Mouse (Mus musculus) layer of hippocampus, postnatal 25 days (tissue): ENCODE data around the gene B3galnt1. TPM values are rescaled to one million over a fixed set of nuclear protein-coding genes. Genes with fewer than 3 reads are reported as not detected.
A peak's percentile ranks its signal among the peaks of the same experiment; 100 is the strongest.

ENCODE experiments used
- DNase-seq, 2 experiments: peaks; one replicate each; pipeline ENCODE4 v3.0.0; 2022; ENCODE audit warnings: mixed read lengths in 2 of 2, low spot score in 1 of 2; ENCODE audit errors: extremely low spot score in 1 of 2
- total RNA-seq, 2 experiments: library from RNA; stranded (reverse); gene quantifications; 2 replicates each; pipeline ENCODE4 v1.2.3; 2021

Gene B3galnt1
- total RNA-seq: 10 to 100 TPM; 43.9 to 44.7 TPM

GRCm38 (mm10) chr3:69598261-69599165, at the start of gene B3galnt1:
B3galnt1 (minus strand) TSS chr3:69598960.
- peak; percentile 51 to 54 for DNase-seq

GRCm38 (mm10) chr3:69634521-69634920, 35.8 kb upstream of the B3galnt1 start:
- DNase-seq: no peak

- no peak for DNase-seq
Observed at GRCm38 (mm10) chr3:69633706-69634420, 35.1 kb upstream of the B3galnt1 start.

GRCm38 (mm10) chr3:69626963-69627590, 28.3 kb upstream of the B3galnt1 start:
- DNase-seq: no peak

GRCm38 (mm10) chr3:69626213-69626962, 27.6 kb upstream of the B3galnt1 start:
- no peak for DNase-seq

- no peak for DNase-seq
Observed at GRCm38 (mm10) chr3:69624182-69624581, 25.4 kb upstream of the B3galnt1 start.

GRCm38 (mm10) chr3:69607909-69608308, 9.1 kb upstream of the B3galnt1 start:
- DNase-seq: no peak

GRCm38 (mm10) chr3:69607468-69607867, 8.7 kb upstream of the B3galnt1 start:
- no peak for DNase-seq

- no peak for DNase-seq
Observed at GRCm38 (mm10) chr3:69606923-69607322, 8.2 kb upstream of the B3galnt1 start.

GRCm38 (mm10) chr3:69599166-69599500, 373 bp upstream of the B3galnt1 start:
- DNase-seq: peak in 1 of 2 experiments; percentile 20

- DNase-seq: no peak
Observed at GRCm38 (mm10) chr3:69597816-69598215, 944 bp downstream of the B3galnt1 start.

- DNase-seq: no peak
Observed at GRCm38 (mm10) chr3:69597211-69597610, 1.5 kb downstream of the B3galnt1 start.

- no peak for DNase-seq
Observed at GRCm38 (mm10) chr3:69596116-69596515, 2.6 kb downstream of the B3galnt1 start.

- no peak for DNase-seq
Observed at GRCm38 (mm10) chr3:69594071-69594470, 4.7 kb downstream of the B3galnt1 start.

- no peak for DNase-seq
Observed at GRCm38 (mm10) chr3:69593426-69593825, 5.3 kb downstream of the B3galnt1 start.

GRCm38 (mm10) chr3:69588101-69588760, 10.5 kb downstream of the B3galnt1 start:
- no peak for DNase-seq

GRCm38 (mm10) chr3:69583798-69584197, 15.0 kb downstream of the B3galnt1 start:
- DNase-seq: no peak

GRCm38 (mm10) chr3:69578791-69579190, 20.0 kb downstream of the B3galnt1 start:
- DNase-seq: no peak

- DNase-seq: no peak
Observed at GRCm38 (mm10) chr3:69576715-69577114, 22.0 kb downstream of the B3galnt1 start.

GRCm38 (mm10) chr3:69575577-69575976, 23.2 kb downstream of the B3galnt1 start:
- no peak for DNase-seq
